Mouse (Mus musculus): ENCODE measurements around the gene Miox.
A peak's percentile ranks its signal among the peaks of the same experiment; 100 is the strongest.

Gene Miox

DNA sequence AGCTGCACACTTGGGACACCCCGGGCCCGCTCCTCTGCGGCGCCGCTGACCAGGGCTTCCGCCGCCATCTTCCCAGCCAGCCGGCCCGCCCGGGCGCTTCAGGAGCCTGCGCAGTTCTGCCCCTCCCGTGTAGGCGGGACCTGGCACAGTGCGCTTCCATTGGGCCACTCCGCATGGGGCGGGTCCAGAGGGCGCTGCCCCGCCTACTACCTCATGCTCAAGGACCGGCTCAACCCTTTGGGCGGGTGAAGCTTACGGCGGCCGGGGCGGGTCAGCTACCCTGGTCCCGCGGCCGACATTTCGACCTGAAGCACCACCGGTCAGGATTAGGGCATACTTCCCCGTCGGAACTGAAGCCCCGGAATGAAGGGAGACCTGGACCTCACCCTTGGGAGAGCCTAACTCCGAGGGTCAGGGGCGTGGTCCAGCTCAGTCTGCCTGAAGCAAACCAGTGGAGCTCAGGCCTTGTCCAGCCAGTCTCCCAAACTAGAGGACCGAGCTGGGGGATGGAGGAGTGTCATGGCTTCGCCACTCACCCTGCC is 18.9 kb upstream of the Miox start, which contains the start of gene Sbf1:
Gene Sbf1 (minus strand): TSS at position 122 of the 542 bp plus-strand sequence.
- peak; percentile 94 for DNase-seq (ENCODE audit: low read depth, low spot score)

DNA sequence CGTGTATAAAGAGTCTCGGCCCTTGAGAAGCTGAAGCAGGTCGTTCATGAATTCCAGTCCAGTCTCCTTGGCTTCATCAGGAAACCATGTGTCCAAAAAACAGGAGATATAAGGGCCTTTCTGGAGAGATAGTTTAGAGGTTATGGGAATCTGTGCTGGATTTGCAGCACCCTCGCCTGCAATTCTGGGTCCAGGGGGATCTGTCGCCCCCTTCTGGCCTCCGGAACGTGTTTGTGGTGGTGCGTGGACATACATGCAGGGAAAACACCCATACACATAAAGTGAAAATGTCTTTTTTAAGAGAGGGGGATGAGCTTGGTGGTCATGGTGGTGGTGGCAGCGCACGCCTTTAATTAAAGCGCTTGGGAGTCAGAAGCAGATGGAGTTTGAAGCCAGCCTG is 18.1 kb upstream of the Miox start:
- DNase-seq (ENCODE audit: low read depth, low spot score) = no peak

DNA sequence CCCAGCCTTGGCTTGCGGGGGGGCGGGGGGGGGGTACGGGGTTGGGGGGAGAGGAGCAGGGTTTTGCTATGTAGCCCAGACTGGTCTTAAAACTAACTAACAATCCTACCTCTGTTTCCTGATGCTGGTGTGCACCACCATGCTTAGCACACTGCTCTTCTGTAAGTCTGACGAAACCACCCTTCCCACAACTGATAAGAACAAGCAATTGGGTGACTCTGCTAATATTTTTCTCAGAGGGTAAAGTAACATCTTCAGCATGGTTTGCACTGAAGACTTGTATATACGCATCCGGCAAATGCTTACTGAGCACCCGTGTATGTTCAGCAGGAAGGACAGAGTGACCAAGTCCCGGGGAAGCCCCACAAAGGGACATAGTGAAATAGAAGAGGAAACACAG is 12.9 kb upstream of the Miox start:
- DNase-seq (ENCODE audit: low read depth, low spot score) = no peak

DNA sequence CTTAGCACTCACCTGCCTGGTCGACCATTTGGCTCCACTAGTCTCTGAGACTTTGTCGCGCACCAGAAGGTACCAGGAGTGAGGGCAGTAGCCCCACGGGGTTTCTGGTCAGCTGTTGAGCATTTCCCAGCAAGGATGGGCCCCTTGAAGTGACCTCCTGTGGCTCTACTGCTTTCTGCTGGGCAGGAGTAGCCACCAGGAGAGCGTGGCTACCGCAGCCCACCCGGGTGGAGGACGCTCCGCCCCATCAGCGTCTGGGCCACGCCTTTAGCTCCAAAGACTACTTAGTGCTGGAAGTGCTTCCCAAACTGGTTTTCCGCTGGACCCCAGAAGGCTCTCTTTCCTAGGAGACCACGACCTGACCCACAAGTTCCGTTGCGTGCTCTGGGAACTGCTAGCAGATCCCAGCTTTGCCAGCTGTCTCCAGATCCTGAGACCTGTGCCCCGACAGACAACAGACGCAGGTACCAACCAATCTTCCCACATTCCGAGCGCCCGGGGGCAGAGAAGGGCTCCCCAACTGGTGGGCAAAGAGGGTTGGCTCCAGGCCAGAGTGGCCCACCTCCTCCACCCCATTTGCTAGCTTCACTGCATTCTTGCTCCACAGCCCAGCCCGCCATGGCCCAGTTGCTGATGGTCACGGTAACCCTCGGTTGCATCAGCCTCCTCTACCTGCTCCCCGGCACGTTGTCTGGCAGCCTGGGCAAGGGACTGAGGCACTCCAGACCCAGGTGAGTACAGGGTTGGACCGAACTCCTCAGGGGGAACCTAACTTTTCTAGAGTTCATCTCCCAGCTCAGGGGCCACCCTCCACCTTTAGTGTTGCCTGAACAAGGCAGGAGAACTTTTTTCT is 11.3 kb upstream of the Miox start, which contains the start of gene Adm2:
Gene Adm2 (plus strand): TSS at position 51 of the 853 bp plus-strand sequence.
- no peak for DNase-seq (ENCODE audit: low read depth, low spot score)

DNA sequence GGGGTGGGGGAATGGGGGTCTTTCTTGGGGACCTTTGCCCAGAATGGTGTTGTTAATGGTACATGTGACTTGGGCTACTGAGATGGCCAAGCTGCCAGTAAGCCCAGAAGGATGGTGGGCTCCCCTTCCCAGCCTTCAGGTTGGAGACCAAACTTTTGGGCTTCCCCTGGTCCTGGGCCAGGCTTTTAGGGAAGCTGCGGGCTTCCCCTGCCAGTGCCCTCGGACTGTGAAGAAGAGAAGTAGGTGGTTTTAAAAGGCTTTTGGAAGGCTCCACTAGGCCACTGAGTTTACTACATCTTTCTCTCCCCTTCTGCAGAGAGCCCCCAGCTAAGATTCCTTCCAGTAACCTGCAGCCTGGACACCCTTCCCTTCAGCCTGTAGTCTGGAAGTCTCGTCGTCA is 10.5 kb upstream of the Miox start:
- DNase-seq (ENCODE audit: low read depth, low spot score) = no peak

DNA sequence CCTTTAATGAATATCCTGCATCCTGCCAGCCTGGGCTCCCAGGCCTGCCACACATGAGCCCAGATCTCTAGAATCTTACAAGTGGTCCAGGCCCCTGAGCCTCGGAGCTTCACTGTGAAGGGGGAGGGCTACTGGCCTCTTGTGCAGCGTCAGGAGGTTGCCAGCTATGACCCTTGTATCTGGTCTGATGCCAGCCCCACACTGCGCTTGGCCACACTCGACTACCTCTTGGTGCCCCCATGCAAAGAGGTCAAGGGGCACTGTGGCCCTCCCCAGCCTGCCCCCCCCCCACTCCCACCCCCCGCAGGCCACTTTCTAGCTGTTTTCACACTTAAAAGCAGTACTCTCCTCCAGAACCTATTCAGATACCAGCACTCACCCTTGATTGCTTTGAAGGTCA is 7.8 kb upstream of the Miox start:
- no peak for DNase-seq (ENCODE audit: low read depth, low spot score)

DNA sequence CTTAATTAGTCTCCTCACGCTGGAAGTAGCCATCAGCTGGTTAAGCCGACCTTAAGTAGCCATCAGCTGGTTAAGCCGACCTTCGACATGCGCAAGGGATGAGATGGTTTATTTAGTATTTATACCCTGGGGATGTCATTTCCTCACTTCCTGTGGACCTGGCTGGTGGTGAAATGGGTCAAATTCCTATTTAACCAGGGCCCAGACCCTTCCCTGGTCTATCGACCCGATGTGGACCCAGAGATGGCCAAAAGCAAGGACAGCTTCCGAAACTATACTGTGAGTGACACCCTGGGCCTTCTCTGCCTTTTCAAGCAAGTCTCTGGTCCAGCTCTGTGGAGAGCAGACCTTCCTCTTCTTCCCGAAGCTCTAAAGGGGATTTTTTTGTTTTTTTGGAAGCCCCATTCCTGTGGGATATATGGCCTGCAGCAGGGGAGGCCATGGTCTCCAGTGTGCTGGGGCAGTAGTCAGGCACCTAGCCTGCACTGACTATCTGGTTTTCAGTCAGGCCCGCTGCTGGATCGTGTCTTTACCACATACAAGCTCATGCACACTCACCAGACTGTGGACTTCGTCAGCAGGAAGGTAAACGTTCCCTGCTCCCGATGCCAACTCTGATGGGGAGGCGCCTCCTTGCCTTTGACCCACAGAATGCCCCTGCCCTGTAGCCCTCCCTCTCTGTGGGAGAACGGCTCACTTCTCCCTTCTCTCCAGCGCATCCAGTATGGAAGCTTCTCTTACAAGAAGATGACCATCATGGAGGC is 758 bp downstream of the Miox start:
- DNase-seq (ENCODE audit: low read depth, low spot score) = peak; percentile 23

DNA sequence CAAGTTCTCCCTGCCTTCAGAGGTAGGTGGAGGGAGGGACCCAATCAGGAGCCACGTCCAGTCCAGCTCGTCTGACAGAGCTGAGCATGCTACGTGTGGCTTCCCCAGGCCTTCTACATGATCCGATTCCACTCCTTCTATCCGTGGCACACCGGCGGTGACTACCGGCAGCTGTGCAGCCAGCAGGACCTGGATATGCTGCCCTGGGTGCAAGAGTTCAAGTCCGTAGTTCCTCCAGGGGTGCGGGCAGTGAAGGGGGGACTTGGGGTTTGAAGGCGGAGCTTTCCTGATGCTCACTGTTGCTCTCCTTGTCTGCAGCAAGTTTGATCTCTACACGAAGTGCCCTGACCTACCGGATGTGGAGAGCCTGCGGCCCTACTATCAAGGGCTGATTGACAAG is 2.2 kb downstream of the Miox start:
- DNase-seq (ENCODE audit: low read depth, low spot score) = no peak

DNA sequence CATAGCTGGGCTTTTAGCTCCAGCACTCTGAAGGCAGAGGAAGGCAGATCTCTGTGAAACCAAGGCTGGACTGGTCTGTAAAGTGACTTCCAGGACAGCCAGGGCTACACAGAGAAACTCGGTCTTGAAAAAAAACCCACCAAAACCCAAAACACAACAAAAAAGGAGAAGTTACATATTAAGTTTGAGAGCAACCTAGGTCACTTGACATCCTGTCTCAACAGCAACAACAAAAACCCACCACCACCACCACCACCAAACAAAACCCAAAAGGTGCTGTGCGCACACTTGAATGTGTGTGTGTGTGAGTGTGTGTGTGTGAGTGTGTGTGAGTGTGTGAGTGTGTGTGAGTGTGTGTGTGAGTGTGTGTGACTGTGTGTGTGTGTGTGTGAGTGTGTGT is 5.5 kb downstream of the Miox start:
- no peak for DNase-seq (ENCODE audit: low read depth, low spot score)

DNA sequence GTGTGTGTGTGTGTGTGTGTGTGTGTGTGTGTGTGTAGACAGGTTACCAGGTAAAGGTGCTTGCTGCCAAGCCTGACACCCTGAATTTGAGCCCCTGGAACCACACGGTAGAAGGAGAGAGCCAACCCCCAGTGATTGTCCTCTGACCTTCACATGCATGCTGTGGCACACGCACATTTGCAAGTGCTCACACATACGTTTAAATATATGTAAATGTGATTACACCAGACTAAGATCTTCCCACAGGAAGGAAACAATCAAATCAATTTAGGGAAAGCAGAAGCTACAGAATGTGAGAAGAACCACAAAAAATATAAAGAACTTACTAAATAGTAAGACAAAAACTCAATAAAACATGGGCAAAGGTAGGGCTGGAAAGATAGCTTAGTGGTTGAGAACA is 5.9 kb downstream of the Miox start:
- DNase-seq (ENCODE audit: low read depth, low spot score) = no peak

DNA sequence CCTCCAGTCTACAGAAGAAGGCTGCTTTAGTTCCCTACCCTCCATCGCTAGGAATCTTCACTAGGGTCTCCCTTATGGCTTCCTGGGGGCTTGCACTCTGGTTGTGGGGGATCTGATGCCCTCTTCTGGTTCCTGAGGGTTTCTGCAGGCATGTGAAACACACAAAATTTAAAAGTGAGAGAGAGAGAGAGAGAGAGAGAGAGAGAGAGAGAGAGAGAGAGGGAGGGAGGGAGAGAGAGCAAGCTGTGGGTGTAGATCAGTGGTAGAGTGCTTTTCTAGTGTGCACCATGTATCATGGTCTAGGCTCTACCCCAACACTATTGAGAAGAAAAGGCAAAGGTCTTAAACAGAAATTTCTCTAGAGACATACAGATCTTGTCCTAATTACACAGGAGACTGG is 7.5 kb downstream of the Miox start:
- DNase-seq (ENCODE audit: low read depth, low spot score) = no peak

DNA sequence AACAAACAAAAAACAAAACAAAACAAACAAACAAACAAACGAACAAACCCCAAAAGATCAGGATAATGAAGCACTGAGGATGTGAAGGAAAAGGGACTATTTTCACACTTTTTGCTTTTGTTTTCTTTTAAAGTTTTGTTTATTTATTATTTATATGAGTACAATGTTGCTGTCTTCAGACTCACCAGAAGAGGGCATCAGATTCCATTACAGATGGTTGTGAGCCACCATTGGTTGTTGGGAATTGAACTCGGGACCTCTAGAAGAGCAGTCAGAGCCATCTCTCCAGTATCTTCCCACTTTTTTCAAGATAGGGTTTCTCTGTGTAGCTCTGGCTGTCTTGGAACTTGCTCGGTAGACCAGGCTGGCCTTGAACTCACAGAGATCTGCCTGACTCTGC is 9.1 kb downstream of the Miox start:
- no peak for DNase-seq (ENCODE audit: low read depth, low spot score)

DNA sequence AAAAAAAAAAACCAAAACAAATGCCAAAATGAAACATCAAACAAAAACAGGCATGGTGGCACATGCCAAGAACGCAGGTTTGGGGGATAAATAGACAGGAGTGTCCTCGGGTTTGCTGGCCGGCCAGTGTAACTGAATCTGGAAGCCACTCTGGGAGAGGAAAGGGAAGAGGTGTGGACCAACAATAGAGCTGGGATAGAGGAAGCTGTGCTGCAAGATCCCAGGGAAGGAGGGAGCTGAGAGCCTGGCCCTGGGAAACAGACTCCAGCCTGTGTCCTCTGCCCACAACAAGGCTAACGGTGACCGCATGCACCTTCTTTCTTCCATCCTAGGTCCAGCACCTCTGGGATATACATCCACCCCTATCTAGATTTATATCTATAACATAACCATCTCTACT is 16.2 kb downstream of the Miox start:
- no peak for DNase-seq (ENCODE audit: low read depth, low spot score)

DNA sequence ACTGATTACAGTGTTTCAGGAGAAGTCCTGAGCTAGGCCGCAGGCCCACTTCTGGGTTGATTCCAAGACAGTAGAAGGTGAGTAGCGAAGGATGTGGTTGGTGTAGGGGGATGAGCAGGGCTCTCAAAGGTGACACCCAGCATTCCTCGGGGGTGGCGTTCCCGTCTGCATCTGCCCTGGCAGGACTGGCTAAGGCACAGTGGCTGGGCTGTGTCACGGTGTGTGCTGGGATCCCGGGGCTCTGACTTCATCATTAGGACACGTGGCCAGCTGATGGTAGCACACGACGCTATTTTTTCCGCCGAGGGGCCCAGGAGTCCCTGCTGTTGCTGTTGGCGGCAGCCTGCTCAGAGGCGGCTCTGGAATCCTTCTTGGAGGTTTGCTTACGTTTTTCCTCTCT is 17.1 kb downstream of the Miox start:
- DNase-seq (ENCODE audit: low read depth, low spot score) = no peak

DNA sequence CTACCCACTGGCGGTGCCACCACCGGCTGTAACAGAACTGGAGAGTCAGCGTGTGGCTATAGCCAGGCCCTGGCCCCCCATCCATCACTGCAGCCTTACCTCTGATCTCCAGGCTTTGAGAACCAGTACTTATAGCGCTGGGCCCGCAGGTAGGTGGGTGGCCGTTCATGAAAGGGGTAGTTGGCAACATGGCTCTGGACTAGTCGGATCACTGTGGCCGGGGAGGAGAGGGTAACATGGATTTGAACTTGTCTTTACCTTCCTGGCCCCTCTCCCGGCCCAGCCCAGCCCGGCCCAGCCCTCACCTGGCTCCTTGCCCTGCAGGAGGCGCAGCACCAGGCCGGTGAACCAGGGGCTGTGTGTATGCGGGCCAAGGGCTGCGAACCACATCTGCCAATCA is 17.9 kb downstream of the Miox start:
- DNase-seq (ENCODE audit: low read depth, low spot score) = no peak

DNA sequence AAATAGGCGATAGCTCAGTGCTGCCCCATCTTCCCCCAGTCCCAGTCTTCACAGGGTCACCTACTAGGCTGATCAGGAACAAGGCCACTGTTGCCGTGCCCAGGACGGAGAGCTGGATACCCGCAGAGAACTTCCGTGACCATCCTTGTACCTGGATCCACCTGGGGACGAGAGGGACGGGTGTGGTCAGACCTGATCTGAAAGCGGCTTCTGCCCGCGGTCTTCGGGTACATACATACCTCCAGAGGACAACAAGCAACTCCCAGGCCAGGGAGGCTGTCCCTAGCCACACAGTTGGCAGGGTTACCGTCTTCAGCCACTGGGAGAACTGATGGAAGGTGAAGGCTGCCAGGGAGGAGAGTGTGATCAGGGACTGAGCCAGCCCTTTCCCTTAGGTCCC is 18.6 kb downstream of the Miox start:
- DNase-seq (ENCODE audit: low read depth, low spot score) = no peak

DNA sequence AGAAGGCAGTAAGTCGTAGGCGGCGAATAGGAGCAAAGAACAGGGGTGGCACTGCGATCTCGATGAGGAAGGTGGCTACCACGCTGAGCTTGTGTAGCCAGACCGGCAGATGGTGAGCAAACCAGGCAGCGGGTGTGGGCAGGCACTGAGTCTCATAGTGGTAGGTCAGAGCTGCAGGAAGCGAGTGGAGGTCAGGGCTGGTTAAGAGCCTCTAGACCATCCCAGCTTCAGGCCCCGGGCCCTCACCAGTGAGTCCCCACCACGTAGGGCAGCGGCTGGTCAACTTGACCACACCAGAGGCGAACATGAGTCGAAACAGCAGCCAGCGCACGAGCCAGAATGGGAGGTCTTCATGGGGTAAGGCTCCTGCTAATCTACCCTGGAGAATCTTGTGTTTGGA is 19.6 kb downstream of the Miox start:
- DNase-seq (ENCODE audit: low read depth, low spot score) = no peak

DNA sequence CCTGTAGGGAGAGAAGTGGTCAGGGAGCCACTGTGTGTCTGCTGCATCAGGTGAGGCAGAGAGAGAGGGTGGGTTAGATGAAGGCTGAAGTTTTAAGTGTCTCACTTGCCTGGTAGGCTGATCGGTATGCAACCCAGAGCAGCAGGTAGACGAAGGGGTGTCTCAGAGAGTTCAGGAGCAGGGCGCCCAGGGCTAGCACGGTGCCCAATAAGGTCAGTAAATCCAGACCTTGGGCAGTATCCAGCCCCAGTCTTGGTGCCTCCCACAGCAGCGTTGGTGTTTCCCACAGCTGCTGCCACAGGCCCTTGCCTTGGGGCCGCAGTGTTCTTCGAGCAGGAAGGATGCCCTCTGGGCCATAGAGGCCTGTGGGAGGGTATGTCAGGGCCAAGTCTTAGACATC is 20.3 kb downstream of the Miox start:
- DNase-seq (ENCODE audit: low read depth, low spot score) = no peak

DNA sequence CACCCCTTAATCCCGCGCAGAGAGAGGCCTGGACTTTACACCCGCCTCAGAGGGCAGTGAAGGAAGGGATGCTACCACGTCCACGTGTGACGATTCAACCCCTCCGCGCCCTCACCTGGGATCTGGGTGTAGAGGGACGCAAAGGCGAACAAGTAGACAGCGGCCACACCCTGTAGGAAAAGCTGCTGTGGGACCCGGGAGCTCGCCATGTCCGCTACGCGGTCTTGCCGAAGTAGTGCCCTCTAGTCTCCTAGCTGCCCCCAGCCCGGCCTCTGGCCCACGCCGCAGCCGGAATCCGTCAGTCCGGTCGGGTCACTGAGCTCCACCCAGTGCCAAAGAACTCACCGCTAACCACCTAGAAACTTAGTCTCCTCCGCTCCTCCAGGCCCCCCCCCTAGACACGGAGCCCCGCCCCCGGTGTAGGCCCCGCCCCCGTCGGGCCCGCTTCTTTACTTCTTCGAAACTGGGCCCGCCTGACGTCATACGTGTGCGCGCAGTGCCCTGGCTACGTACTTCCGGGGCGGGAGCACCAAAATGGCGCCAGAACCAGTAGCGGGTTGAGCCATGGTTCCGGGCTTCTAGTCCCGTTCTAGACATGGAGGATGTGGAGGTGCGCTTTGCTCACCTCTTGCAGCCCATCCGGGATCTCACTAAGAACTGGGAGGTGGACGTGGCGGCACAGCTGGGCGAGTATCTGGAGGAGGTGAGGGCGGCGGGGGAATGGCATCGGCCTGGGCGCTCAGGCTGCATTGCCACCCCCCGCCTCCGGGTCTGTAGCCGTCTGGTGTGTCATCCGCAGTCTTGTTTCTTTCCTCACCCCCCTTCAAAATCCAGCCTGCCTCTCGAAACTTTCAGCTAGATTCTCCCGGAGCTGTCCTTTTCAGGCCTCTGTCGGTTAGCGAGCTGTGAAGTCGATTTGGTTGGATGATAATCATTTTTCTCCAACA is 21.3 kb downstream of the Miox start, which contains the start of the genes Lmf2 and Ncaph2:
Gene Lmf2 (minus strand): TSS at position 419 of the 947 bp plus-strand sequence.
Gene Ncaph2 (plus strand): TSS at position 479 of the 947 bp plus-strand sequence.
- peak; percentile 94 for DNase-seq (ENCODE audit: low read depth, low spot score)

DNA sequence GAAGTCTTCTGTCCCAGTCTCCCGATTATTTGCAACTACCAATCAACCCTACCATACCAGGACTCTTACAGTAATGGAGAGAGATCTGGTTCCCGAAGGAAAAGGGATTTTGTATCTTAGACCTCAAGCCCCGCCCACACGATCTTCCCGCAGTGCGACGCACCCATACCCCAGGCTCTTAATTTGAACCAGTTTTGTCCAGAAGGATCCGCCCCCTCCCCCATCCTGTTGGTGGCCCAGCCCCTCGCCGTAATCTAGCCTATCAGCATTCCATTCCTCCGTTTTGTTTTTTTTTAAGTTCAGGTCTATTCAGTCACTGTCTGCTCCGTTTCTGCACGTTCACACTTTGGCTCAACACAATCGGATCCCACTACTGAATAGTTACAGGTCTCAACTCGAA is 22.2 kb downstream of the Miox start:
- no peak for DNase-seq (ENCODE audit: low read depth, low spot score)

DNA sequence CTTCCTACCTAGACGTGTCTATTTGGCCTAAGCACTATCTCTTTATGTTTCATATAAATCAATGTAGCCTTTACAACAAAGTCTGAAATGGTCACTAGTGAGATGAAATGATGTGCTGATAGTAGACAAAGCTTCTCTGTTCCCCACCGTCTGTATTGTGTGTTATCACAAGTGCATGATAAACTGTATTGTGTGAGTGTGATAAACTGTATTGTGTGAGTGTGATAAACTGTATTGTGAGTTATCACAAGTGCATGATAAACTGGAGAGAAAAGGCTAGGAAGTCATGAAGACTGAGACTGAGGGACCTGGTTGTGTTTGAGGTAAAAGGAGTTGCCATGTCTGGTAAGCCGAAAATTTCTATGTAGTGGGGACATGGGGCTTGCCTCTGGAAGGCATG is 24.6 kb downstream of the Miox start:
- DNase-seq (ENCODE audit: low read depth, low spot score) = no peak

Measured in retina, postnatal 7 days (tissue).